Mouse (Mus musculus) cerebellum, postnatal 25 days (tissue): ENCODE measurements around the gene Pxdn.

Experiments
- DNase-seq, 2 experiments: peaks; one replicate each; pipeline ENCODE4 v3.0.0; 2021; ENCODE audit warnings: mixed read lengths in 2 of 2

Gene Pxdn

GRCm38 (mm10) chr12:30029111-30029510, 91.7 kb downstream of the Pxdn start:
- DNase-seq: no peak

GRCm38 (mm10) chr12:30030571-30030970, 93.2 kb downstream of the Pxdn start:
- DNase-seq: no peak

- no peak for DNase-seq
Measured at GRCm38 (mm10) chr12:30034681-30035080, 97.3 kb downstream of the Pxdn start.

GRCm38 (mm10) chr12:30035406-30035805, 98.0 kb downstream of the Pxdn start:
- DNase-seq: no peak

GRCm38 (mm10) chr12:30035841-30036568, 98.6 kb downstream of the Pxdn start:
- no peak for DNase-seq

- no peak for DNase-seq
Measured at GRCm38 (mm10) chr12:30036569-30037055, 99.2 kb downstream of the Pxdn start.

- DNase-seq: peak; percentile 32 to 65
Measured at GRCm38 (mm10) chr12:30039565-30039964, 102.2 kb downstream of the Pxdn start.

- peak; percentile 21 to 47 for DNase-seq
Measured at GRCm38 (mm10) chr12:30040150-30040549, 102.7 kb downstream of the Pxdn start.

- no peak for DNase-seq
Measured at GRCm38 (mm10) chr12:30048848-30049247, 111.4 kb downstream of the Pxdn start.

- peak in 1 of 2 experiments; percentile 12 for DNase-seq
Measured at GRCm38 (mm10) chr12:30049818-30050217, 112.4 kb downstream of the Pxdn start.

GRCm38 (mm10) chr12:30050235-30050634, 112.8 kb downstream of the Pxdn start:
- peak; percentile 64 to 73 for DNase-seq

- DNase-seq: no peak
Measured at GRCm38 (mm10) chr12:30054761-30055540, 117.5 kb downstream of the Pxdn start.

- DNase-seq: no peak
Measured at GRCm38 (mm10) chr12:30058044-30058443, 120.6 kb downstream of the Pxdn start.

- no peak for DNase-seq
Measured at GRCm38 (mm10) chr12:30061503-30062117, 124.2 kb downstream of the Pxdn start.

GRCm38 (mm10) chr12:30062118-30062505, 124.7 kb downstream of the Pxdn start:
- DNase-seq: no peak
